Mouse (Mus musculus): ENCODE measurements at regions not wholly inside any gene's neighbourhood (a gene's known extent, or its start where the extent isn't known, plus 50 kb on each side); places are given as distances from the start of the nearest gene placed in this dataset.

DNA sequence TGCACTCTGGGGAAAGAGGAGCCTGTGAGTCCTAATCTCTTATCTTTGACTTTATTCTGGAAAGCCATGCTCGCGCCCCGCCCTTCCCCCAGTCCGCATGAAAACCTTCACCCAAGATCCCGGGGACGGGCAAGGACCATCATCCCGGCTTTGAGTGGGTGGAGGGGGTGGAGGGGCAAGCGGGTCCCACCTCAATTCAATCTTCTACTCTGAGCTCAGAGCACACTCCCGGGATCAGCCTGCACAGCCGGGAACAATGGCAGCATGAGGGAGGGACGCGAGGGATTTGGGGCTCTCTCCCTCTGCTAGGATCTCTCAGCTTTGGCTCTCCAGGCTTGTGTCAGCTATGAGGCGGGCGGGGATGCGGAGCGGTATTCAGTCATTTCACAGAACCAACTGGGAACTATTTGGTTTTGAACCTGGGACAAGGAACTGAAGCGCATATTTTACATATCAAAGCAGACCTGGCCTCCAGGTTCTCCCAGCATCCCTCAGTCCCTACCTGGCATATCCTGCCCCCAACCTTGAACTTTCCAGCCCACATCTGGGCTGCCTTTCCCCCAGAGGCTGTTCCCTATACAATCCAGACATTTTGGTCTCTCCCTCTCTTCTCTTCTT lies 537.2 kb downstream of the Med13l start:
- Histone ChIP-seq H3K9ac (ENCODE audit: low read depth, low read length) (peak overlapping the region; percentile 56; the same call in 1 of the 2 replicates), H3K4me2 (ENCODE audit: low read depth, low read length) (peak overlapping the region; percentile 51), H3K4me3 (ENCODE audit: low read length) (peak overlapping the region; percentile 26; the same call in 1 of the 2 replicates), H3K4me1 (ENCODE audit: control insufficient read depth, insufficient read depth, low read length) (0 out of 2 replicates have a peak, but pooled peaks cover 3% of the 10 kb centered on the region), H3K27me3 (replicated peaks; ENCODE audit: control insufficient read depth, insufficient read depth, low read length) (no peaks in the 10 kb centered on the region), H3K36me3 (ENCODE audit: control insufficient read depth, insufficient read depth, low read length) (no peaks in the 10 kb centered on the region), H3K27ac (ENCODE audit: low read length) (no peak overlapping the region), H3K9me3 (ENCODE audit: control insufficient read depth, low read length) (no peaks in the 10 kb centered on the region)
- ATAC-seq: no peak
- 9% methylated on average over 17 of the region's 17 CpGs for WGBS

DNA sequence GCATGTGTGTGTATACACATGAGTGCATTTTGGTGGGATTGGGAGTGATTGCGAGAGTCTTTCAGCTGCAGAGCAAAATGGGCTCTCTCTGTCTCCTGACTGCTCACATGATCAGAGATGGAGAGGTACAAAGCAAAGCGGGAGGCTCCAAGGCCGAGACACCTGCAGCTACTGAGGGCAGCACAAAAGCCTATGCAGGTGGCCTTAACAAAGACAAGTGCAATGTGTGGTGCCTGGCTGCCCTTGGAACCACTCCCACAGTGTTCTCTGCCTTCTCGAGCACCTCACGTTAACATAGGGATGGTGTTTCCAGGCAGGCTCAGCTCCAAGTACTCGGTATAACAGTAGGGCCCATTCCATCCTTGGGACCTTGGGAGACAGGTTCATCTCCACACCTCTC lies 539.3 kb downstream of the Med13l start:
- H3K9me3 ChIP-seq (ENCODE audit: control insufficient read depth, low read length): no peaks in the 10 kb centered on the region
- WGBS: 81% methylated on average over 6 of the region's 6 CpGs
- H3K4me2 ChIP-seq (ENCODE audit: low read depth, low read length): no peak overlapping the region
- H3K27me3 ChIP-seq (replicated peaks; ENCODE audit: control insufficient read depth, insufficient read depth, low read length): no peaks in the 10 kb centered on the region
- no peak overlapping the region for H3K9ac ChIP-seq (ENCODE audit: low read depth, low read length)
- H3K4me1 ChIP-seq (ENCODE audit: control insufficient read depth, insufficient read depth, low read length): 0 out of 2 replicates have a peak, but pooled peaks cover 3% of the 10 kb centered on the region
- ATAC-seq: no peak
- H3K27ac ChIP-seq (ENCODE audit: low read length): no peak overlapping the region
- H3K4me3 ChIP-seq (ENCODE audit: low read length): no peak overlapping the region
- no peaks in the 10 kb centered on the region for H3K36me3 ChIP-seq (ENCODE audit: control insufficient read depth, insufficient read depth, low read length)

DNA sequence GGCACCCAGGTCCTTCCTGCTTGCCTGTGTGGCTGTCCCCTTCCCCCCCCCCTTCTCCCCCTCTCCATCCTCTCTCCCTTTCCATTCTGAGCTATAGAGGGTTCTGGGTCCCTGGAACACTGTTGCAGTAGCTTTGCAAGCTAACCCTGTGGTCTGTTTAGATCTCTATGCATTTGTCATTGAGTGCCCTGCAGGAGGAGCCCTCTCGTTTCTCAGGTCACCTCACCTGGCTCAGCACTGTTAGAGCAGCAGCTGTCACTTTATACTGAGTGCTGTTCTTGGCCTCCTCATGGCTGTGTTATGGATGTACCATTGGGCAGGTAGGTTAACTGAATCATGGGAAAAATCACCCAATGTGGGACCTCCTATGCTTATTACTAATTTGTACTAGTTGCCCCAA lies 543.0 kb downstream of the Med13l start:
- Histone ChIP-seq H3K9me3 (ENCODE audit: control insufficient read depth, low read length) (no peaks in the 10 kb centered on the region), H3K4me1 (ENCODE audit: control insufficient read depth, insufficient read depth, low read length) (no peaks in the 10 kb centered on the region), H3K4me3 (ENCODE audit: low read length) (no peak overlapping the region), H3K27ac (ENCODE audit: low read length) (no peak overlapping the region), H3K36me3 (ENCODE audit: control insufficient read depth, insufficient read depth, low read length) (no peaks in the 10 kb centered on the region), H3K4me2 (ENCODE audit: low read depth, low read length) (no peak overlapping the region), H3K9ac (ENCODE audit: low read depth, low read length) (no peak overlapping the region), H3K27me3 (replicated peaks; ENCODE audit: control insufficient read depth, insufficient read depth, low read length) (no peaks in the 10 kb centered on the region)
- ATAC-seq: 0 out of 2 replicates have a peak, but pooled peaks have one; percentile 42
- 42% methylated on average over 1 of the region's 1 CpGs for WGBS

DNA sequence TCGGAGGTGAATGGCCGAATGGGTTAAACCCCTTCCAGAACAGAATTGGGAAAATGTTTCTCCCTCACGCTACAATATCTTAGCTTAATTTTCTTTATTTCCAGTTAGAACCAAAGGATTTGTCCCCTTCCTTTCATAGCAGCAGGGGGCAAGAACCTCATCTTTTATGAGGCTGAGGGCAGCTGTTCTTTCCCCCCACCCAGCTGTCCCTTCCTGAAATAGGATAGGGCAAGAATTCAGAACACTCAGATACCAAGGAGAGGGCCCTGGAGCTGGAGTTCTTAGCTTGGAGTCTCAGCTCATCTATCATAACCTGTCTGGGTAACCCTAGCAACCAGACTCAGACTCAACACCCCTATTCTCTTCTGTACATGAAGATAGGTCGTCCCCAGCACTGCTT lies 547.4 kb downstream of the Med13l start:
- Histone ChIP-seq H3K27me3 (replicated peaks; ENCODE audit: control insufficient read depth, insufficient read depth, low read length) (no peaks in the 10 kb centered on the region), H3K4me1 (ENCODE audit: control insufficient read depth, insufficient read depth, low read length) (peaks cover 7% of the 10 kb centered on the region; the same call in 1 of the 2 replicates), H3K9me3 (ENCODE audit: control insufficient read depth, low read length) (no peaks in the 10 kb centered on the region), H3K9ac (ENCODE audit: low read depth, low read length) (no peak overlapping the region), H3K27ac (ENCODE audit: low read length) (no peak overlapping the region), H3K4me2 (ENCODE audit: low read depth, low read length) (no peak overlapping the region), H3K4me3 (ENCODE audit: low read length) (no peak overlapping the region), H3K36me3 (ENCODE audit: control insufficient read depth, insufficient read depth, low read length) (no peaks in the 10 kb centered on the region)
- no peak for ATAC-seq
- WGBS: 76% methylated on average over 4 of the region's 4 CpGs

DNA sequence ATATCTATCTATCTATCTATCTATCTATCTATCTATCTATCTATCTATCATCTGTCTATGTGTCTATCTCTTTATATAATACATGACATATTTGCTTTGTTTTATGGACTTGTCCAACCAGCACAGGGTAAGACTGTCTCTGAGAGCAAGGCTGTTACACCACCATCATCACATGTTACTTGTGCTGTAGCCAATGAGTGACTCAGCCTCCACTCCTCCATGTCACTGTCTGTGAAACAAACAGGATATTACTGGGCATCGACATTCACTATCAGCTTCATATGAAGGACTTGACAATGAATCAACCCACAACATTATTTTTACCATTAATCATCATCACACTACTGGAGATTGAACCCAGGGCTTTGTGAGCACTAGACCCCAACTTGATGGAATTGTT lies 549.0 kb downstream of the Med13l start:
- Histone ChIP-seq H3K27me3 (replicated peaks; ENCODE audit: control insufficient read depth, insufficient read depth, low read length) (no peaks in the 10 kb centered on the region), H3K4me2 (ENCODE audit: low read depth, low read length) (no peak overlapping the region), H3K27ac (ENCODE audit: low read length) (no peak overlapping the region), H3K9me3 (ENCODE audit: control insufficient read depth, low read length) (no peaks in the 10 kb centered on the region), H3K4me3 (ENCODE audit: low read length) (no peak overlapping the region), H3K4me1 (ENCODE audit: control insufficient read depth, insufficient read depth, low read length) (peaks cover 7% of the 10 kb centered on the region; the same call in 1 of the 2 replicates), H3K36me3 (ENCODE audit: control insufficient read depth, insufficient read depth, low read length) (no peaks in the 10 kb centered on the region), H3K9ac (ENCODE audit: low read depth, low read length) (no peak overlapping the region)
- WGBS: 85% methylated on average over 1 of the region's 1 CpGs
- ATAC-seq: no peak

DNA sequence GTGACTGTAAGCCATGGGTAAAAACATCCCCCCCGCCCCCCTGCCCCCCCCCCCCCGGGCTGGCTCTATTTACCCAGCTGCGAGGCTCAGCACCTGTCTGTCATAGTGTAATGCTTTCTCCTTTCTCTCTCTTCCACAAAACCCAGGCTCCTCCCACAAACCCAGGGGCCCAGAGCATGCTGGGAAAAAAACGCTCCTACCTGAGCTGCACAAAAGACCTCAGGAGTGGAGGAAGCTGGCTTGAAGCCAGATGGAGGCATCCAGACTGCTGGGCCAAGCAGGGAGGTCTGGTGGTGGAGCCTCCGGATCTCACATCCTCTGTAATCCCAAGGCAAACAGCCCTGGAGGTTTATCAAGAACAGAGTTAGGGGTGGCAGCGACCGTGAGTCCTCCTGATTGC lies 553.6 kb downstream of the Med13l start:
- Histone ChIP-seq H3K36me3 (ENCODE audit: control insufficient read depth, insufficient read depth, low read length) (no peaks in the 10 kb centered on the region), H3K4me3 (ENCODE audit: low read length) (no peak overlapping the region), H3K9ac (ENCODE audit: low read depth, low read length) (no peak overlapping the region), H3K27me3 (replicated peaks; ENCODE audit: control insufficient read depth, insufficient read depth, low read length) (no peaks in the 10 kb centered on the region), H3K27ac (ENCODE audit: low read length) (no peak overlapping the region), H3K4me2 (ENCODE audit: low read depth, low read length) (no peak overlapping the region), H3K4me1 (ENCODE audit: control insufficient read depth, insufficient read depth, low read length) (peaks cover 7% of the 10 kb centered on the region; the same call in 1 of the 2 replicates), H3K9me3 (ENCODE audit: control insufficient read depth, low read length) (no peaks in the 10 kb centered on the region)
- peak; percentile 80 for ATAC-seq
- WGBS: 39% methylated on average over 7 of the region's 7 CpGs

DNA sequence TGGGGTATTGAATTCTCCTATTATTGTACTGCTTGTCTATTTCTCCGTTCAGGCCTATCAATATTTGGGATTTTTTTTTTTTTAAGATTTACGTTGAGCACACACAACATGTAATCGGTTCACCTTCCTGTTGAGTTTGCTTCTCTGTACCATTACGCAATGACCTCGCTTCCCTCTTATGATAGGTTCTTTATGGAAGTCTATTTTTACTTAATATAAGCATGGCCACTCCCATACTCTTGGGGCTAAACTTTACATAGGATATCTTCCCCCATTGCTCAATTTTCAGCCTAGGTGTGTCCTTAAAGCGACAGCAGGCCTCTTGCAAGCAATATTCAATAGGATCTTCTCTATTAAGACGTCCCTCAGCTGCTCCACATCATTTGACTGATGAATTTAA lies 544.7 kb upstream of the Tbx3 start:
- no peak overlapping the region for H3K4me3 ChIP-seq (ENCODE audit: low read length)
- no peak overlapping the region for H3K27ac ChIP-seq (ENCODE audit: low read length)
- peak; percentile 76 for ATAC-seq
- WGBS: 69% methylated on average over 7 of the region's 7 CpGs
- no peaks in the 10 kb centered on the region for H3K4me1 ChIP-seq (ENCODE audit: control insufficient read depth, insufficient read depth, low read length)
- no peaks in the 10 kb centered on the region for H3K9me3 ChIP-seq (ENCODE audit: control insufficient read depth, low read length)
- H3K9ac ChIP-seq (ENCODE audit: low read depth, low read length): no peak overlapping the region
- H3K4me2 ChIP-seq (ENCODE audit: low read depth, low read length): no peak overlapping the region
- H3K36me3 ChIP-seq (ENCODE audit: control insufficient read depth, insufficient read depth, low read length): no peaks in the 10 kb centered on the region
- no peaks in the 10 kb centered on the region for H3K27me3 ChIP-seq (replicated peaks; ENCODE audit: control insufficient read depth, insufficient read depth, low read length)

DNA sequence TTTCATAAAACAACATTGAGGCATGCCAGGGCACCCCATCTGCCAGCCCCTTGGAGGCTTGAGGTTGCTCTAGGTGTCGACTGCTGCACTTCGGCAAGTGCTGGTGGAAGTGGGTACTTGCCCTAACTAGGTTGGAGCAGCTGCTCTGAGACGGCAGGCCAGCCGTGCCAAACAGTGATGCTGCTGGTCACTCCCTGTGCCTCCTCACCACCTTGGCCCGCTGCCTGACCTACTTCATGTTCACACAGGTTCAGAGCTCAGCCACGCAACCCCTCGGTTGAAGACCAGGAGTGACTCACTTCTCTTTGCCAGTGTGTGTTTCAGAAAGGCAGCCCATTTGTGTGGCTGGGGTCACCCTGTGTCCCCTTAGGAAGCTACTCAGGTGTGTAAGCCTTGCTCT lies 540.3 kb upstream of the Tbx3 start:
- Histone ChIP-seq H3K9ac (ENCODE audit: low read depth, low read length) (no peak overlapping the region), H3K4me3 (ENCODE audit: low read length) (no peak overlapping the region), H3K4me2 (ENCODE audit: low read depth, low read length) (no peak overlapping the region), H3K36me3 (ENCODE audit: control insufficient read depth, insufficient read depth, low read length) (no peaks in the 10 kb centered on the region), H3K27me3 (replicated peaks; ENCODE audit: control insufficient read depth, insufficient read depth, low read length) (0 out of 2 replicates have a peak, but pooled peaks cover 3% of the 10 kb centered on the region), H3K27ac (ENCODE audit: low read length) (no peak overlapping the region), H3K4me1 (ENCODE audit: control insufficient read depth, insufficient read depth, low read length) (no peaks in the 10 kb centered on the region), H3K9me3 (ENCODE audit: control insufficient read depth, low read length) (no peaks in the 10 kb centered on the region)
- 93% methylated on average over 7 of the region's 7 CpGs for WGBS
- no peak for ATAC-seq

DNA sequence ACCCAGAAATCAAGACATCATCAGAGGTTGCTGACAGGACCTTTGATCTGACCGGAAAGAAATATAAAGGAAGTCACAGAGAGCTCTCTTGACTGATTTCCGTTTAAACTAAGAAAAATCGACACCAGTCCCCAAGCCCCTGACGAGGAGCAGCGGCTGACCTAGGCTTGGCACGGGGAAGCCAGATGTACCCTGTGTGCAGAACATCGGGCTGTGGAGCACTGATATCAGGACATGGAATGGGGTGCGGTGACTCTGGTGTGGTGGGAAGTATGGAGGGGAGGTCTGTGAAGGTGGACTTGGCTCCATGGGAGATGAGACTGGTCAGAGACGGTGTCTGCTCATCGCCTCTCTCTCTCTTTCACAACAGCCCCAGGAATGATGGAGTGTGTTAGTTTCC lies 539.0 kb upstream of the Tbx3 start:
- Histone ChIP-seq H3K36me3 (ENCODE audit: control insufficient read depth, insufficient read depth, low read length) (no peaks in the 10 kb centered on the region), H3K9me3 (ENCODE audit: control insufficient read depth, low read length) (no peaks in the 10 kb centered on the region), H3K4me1 (ENCODE audit: control insufficient read depth, insufficient read depth, low read length) (no peaks in the 10 kb centered on the region), H3K9ac (ENCODE audit: low read depth, low read length) (no peak overlapping the region), H3K27me3 (replicated peaks; ENCODE audit: control insufficient read depth, insufficient read depth, low read length) (0 out of 2 replicates have a peak, but pooled peaks cover 3% of the 10 kb centered on the region), H3K4me2 (ENCODE audit: low read depth, low read length) (no peak overlapping the region), H3K27ac (ENCODE audit: low read length) (no peak overlapping the region), H3K4me3 (ENCODE audit: low read length) (no peak overlapping the region)
- no peak for ATAC-seq
- WGBS: 56% methylated on average over 10 of the region's 10 CpGs

DNA sequence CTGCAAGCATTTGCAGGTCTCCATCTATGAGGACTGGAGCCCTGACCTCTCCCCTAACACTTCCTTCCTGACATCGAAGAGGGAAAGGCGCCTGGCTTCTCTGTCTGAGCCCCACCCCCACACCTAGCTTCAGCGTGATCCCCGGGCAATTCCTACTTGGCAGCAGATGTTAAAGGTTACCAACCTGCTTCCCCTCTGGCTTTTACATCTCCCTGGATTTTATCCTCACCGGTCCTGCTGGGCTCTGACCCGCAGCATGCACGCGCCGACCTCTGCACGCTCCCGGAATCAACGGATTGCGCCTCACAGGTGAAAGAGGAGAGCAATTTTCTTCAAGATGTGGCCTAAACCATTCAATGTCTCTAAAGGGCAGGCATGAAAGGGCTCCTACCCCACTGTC lies 537.1 kb upstream of the Tbx3 start:
- WGBS: 51% methylated on average over 13 of the region's 13 CpGs
- ATAC-seq: no peak
- Histone ChIP-seq H3K4me3 (ENCODE audit: low read length) (no peak overlapping the region), H3K27me3 (replicated peaks; ENCODE audit: control insufficient read depth, insufficient read depth, low read length) (0 out of 2 replicates have a peak, but pooled peaks cover 3% of the 10 kb centered on the region), H3K9ac (ENCODE audit: low read depth, low read length) (no peak overlapping the region), H3K9me3 (ENCODE audit: control insufficient read depth, low read length) (no peaks in the 10 kb centered on the region), H3K4me1 (ENCODE audit: control insufficient read depth, insufficient read depth, low read length) (0 out of 2 replicates have a peak, but pooled peaks cover 2% of the 10 kb centered on the region), H3K27ac (ENCODE audit: low read length) (no peak overlapping the region), H3K4me2 (ENCODE audit: low read depth, low read length) (no peak overlapping the region), H3K36me3 (ENCODE audit: control insufficient read depth, insufficient read depth, low read length) (no peaks in the 10 kb centered on the region)
